Comparison of ENCODE assay signal across 10 mouse cellular contexts in the genomic region with DNA sequence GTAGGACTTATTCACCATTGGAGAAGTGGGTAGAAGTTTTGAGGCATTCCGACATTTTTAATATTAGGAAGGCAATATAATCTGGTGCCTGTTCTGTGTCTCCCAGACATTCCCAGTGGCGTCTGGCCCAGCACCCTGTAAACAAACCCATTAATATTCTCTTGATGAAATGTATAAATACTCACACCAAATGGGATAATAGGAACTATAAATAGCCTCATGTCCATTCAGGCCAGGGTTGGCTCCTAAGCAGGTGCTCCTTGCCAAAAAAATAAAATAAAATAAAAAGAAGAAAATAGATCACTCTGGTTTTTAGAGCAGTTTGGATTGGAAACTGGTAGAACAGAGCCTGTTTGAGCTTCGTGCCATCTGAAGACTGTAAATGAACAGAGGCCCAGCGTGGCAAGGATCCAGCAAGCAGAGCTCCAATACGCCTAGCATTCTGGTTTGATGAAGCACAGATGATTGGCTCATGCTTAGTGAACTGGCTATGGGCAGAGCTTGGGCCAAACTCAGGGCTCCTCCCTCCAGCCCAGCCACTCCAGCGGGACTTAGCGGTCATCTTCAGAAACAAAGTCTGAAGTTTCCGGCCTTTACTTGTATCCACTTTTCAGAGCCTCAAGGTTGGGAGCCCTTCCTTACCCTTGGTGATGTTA. TPM values are rescaled to one million over a fixed set of nuclear protein-coding genes. Genes with fewer than 3 reads are reported as not detected.
A peak's percentile ranks its signal among the peaks of the same experiment; 100 is the strongest.
DNase-seq lines count a peak whose midpoint lies in the region; ATAC-seq and TF ChIP-seq lines count a peak whose summit lies in the region.
"Had no signal": no experiment of that assay in that cellular context is flagged by ENCODE, and none has a peak within 500 bp of the region (broad histone marks: within the 10 kb centered on the region; RNA-seq: fewer than 3 reads in every experiment).

No protein-coding gene starts in this region.

- no peaks in the 10 kb centered on the region for H3K4me1 ChIP-seq in midbrain, embryonic 13.5 days (replicated peaks)

- H3K9ac ChIP-seq in midbrain, embryonic 13.5 days (replicated peaks), result no peak overlapping the region

- H3K36me3 ChIP-seq in midbrain, embryonic 13.5 days, result no peaks in the 10 kb centered on the region

- H3K4me2 ChIP-seq in midbrain, embryonic 13.5 days (replicated peaks), result no peak overlapping the region

- peak overlapping the region; percentile 63 for H3K27ac ChIP-seq in layer of hippocampus, adult 2 months
- no peak overlapping the region for H3K27ac ChIP-seq in midbrain, embryonic 13.5 days

- TF ChIP-seq CTCF in layer of hippocampus, adult 2 months (conservative IDR thresholded peaks at IDR 0.05), result no peak

- H3K9me3 ChIP-seq in midbrain, embryonic 13.5 days, result no peaks in the 10 kb centered on the region

- WGBS in midbrain, embryonic 13.5 days, result 94% methylated on average over 8 of the region's 8 CpGs

- no peaks in the 10 kb centered on the region for H3K27me3 ChIP-seq in midbrain, embryonic 13.5 days

- peak; percentile 41 for DNase-seq in adrenal gland, postnatal 10 days
- DNase-seq in adrenal gland, adult 8-10 months, result no peak
- DNase-seq in MN1 (ENCODE audit: low spot score), result peak; percentile 39
- peak; percentile 75 to 86 for DNase-seq in layer of hippocampus, adult 2 months (ENCODE audit: low spot score in 2 of 2)
- DNase-seq in ovary, postnatal 10 days (ENCODE audit: low spot score), result peak; percentile 16
- DNase-seq in retina, postnatal 1 day, result no peak

- ATAC-seq in frontal cortex, adult (ENCODE audit: low TSS enrichment), result peak; percentile 85
- no peak for ATAC-seq in midbrain, embryonic 13.5 days

- H3K4me3 ChIP-seq in layer of hippocampus, adult 2 months, result no peak overlapping the region
- H3K4me3 ChIP-seq in midbrain, embryonic 13.5 days (replicated peaks), result no peak overlapping the region

RNA-seq across cellular contexts. Expression of gene Banf2, which starts 19.7 kb away (rescaled TPM):
- not detected for total RNA-seq in adrenal gland, postnatal 10 days (2021)
- not detected for total RNA-seq in adrenal gland, adult 8-10 months (2022)
- not detected for total RNA-seq in layer of hippocampus, adult 2 months (2021)
- not detected in 2 replicates for polyA plus RNA-seq in midbrain, embryonic 13.5 days (2015; fragmentation: Nextera tagmentation; extraction: Ambion mirVana)
- total RNA-seq: adrenal gland, postnatal 36 days had no signal
- polyA plus RNA-seq: heart, postnatal 0 days had no signal

RNA-seq across cellular contexts. Expression of gene Rrbp1, which starts 41.5 kb away (rescaled TPM):
- total RNA-seq in adrenal gland, postnatal 10 days (2021), result 100 to 1,000 TPM; 189 to 196 TPM
- total RNA-seq in adrenal gland, adult 8-10 months (2022), result 100 to 1,000 TPM; 162 to 238 (median 209) TPM
- 10 to 100 TPM; 52.6 to 56.3 TPM for total RNA-seq in layer of hippocampus, adult 2 months (2021)
- polyA plus RNA-seq in midbrain, embryonic 13.5 days (2015; fragmentation: Nextera tagmentation; extraction: Ambion mirVana), result 28.2 and 33.5 TPM in 2 replicates

Comparison
In these comparisons a context has a peak if more than half of its experiments do, and no peak if none do; other contexts are left out.
1. DNase-seq: peak in adrenal gland, postnatal 10 days (single experiment), MN1 (single experiment), layer of hippocampus, adult 2 months (2 of 2) and ovary, postnatal 10 days (single experiment); none in adrenal gland, adult 8-10 months (single experiment) and retina, postnatal 1 day (single experiment).